Mouse (Mus musculus): ENCODE measurements around the gene Esr1. TPM values are rescaled to one million over a fixed set of nuclear protein-coding genes. Genes with fewer than 3 reads are reported as not detected.
A peak's percentile ranks its signal among the peaks of the same experiment; 100 is the strongest.

Esr1 gene
- polyA plus RNA-seq, 1 experiment from 2014 or later: 0.63 TPM

DNA sequence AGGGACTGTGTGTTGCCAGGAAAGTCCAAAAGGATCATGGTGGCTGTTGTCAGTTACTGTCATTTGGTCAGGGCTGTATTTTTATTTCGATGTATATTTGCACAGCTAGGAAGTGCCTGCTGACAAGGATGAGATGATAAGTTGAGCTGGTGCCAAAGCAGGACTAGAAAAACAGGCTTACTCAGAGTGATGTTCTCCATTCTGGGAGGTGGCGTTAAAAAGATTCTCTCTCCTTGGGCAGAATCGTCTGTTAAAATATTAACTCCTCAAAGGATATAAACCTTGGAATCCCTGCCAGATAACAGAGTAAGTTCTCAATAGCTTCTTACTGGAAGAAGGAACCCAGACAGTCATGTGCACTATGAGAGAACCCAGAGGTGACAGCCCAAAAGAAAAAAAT is 382.4 kb downstream of the Esr1 start:
- Histone ChIP-seq H3K4me2 (ENCODE audit: low read length) (no peak overlapping the region), H3K4me3 (ENCODE audit: low read length) (no peak overlapping the region), H3K9ac (ENCODE audit: low read depth, low read length) (no peak overlapping the region), H3K27me3 (replicated peaks; ENCODE audit: control insufficient read depth, insufficient read depth, low read length) (no peaks in the 10 kb centered on the region), H3K36me3 (ENCODE audit: control insufficient read depth, insufficient read depth, low read length) (no peaks in the 10 kb centered on the region), H3K9me3 (ENCODE audit: control insufficient read depth, low read length) (no peaks in the 10 kb centered on the region), H3K4me1 (ENCODE audit: control insufficient read depth, insufficient read depth, low read depth, low read length) (no peaks in the 10 kb centered on the region), H3K27ac (ENCODE audit: low read depth, low read length) (no peak overlapping the region)
- 80% methylated on average over 3 of the region's 3 CpGs for WGBS
- ATAC-seq: no peak

DNA sequence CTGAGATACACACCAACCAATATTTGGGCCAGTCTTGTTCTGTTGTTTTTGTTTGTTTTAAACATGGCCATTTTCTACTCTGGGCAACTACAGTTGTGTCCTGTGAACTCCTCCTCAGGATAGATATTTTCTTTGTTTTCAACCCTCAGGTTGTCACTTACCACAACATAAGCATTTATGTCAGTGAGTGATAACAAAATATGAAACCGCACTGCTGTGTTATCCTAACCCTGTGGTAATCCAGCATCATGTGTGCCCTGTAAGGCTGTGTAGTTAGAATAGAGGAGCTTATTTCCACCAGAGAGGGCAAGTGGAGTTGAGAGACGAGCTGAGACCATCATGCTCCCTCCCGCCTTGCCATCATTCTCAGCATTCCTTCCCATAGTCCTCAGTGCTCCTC is 385.2 kb downstream of the Esr1 start:
- Histone ChIP-seq H3K4me1 (ENCODE audit: control insufficient read depth, insufficient read depth, low read depth, low read length) (no peaks in the 10 kb centered on the region), H3K9ac (ENCODE audit: low read depth, low read length) (no peak overlapping the region), H3K4me3 (ENCODE audit: low read length) (no peak overlapping the region), H3K27me3 (replicated peaks; ENCODE audit: control insufficient read depth, insufficient read depth, low read length) (no peaks in the 10 kb centered on the region), H3K36me3 (ENCODE audit: control insufficient read depth, insufficient read depth, low read length) (no peaks in the 10 kb centered on the region), H3K4me2 (ENCODE audit: low read length) (no peak overlapping the region), H3K27ac (ENCODE audit: low read depth, low read length) (no peak overlapping the region), H3K9me3 (ENCODE audit: control insufficient read depth, low read length) (no peaks in the 10 kb centered on the region)
- no peak for ATAC-seq
- WGBS: 80% methylated on average over 3 of the region's 3 CpGs

DNA sequence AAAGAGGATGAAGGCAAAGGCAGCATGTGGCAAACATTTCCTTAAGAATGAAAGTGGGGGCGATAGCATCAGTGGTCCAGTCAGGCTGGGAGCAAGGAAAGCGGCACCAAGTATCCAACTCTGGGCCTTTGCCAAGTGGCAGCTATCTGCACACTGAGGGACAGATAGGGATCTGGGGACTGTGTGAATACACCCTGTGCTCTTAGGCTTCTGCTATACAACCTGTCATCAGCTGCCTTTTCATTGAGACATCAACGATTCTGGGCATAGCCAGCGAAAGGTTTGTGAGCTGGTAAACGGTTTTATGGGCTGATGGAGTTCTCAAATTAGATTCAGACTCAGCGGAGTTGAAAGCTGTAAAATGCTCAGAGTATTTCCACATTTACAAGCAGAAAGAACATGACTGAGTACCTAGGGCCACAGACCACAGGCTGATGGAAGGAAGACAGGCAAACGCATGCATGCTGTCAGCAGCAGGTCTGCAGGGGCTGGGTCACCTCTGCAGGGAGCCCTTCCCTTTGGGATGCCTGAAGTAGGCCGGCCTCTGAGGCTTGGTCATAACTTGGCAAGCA is 397.5 kb downstream of the Esr1 start:
- H3K9me3 ChIP-seq (ENCODE audit: control insufficient read depth, low read length): no peaks in the 10 kb centered on the region
- no peak overlapping the region for H3K9ac ChIP-seq (ENCODE audit: low read depth, low read length)
- no peaks in the 10 kb centered on the region for H3K27me3 ChIP-seq (replicated peaks; ENCODE audit: control insufficient read depth, insufficient read depth, low read length)
- H3K36me3 ChIP-seq (ENCODE audit: control insufficient read depth, insufficient read depth, low read length): no peaks in the 10 kb centered on the region
- H3K4me3 ChIP-seq (ENCODE audit: low read length): no peak overlapping the region
- no peak; the same call in 1 of the 2 replicates for ATAC-seq
- no peak overlapping the region for H3K4me2 ChIP-seq (ENCODE audit: low read length)
- H3K4me1 ChIP-seq (ENCODE audit: control insufficient read depth, insufficient read depth, low read depth, low read length): no peaks in the 10 kb centered on the region
- no peak overlapping the region for H3K27ac ChIP-seq (ENCODE audit: low read depth, low read length)
- WGBS: 73% methylated on average over 8 of the region's 8 CpGs

DNA sequence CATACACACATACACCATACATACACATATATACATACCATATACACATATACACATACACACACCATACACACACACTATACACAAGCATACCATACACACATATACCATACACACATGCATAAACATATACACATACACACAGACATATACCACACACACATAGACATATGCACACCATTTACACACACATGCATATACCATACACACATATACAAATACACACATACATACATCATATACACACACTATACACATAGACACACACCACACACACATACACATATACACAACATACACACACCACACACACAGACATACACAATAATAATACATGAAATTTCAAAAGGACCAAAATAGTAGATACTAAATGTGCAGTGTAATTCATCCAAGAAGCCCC is 400.6 kb downstream of the Esr1 start:
- no peaks in the 10 kb centered on the region for H3K27me3 ChIP-seq (replicated peaks; ENCODE audit: control insufficient read depth, insufficient read depth, low read length)
- H3K4me3 ChIP-seq (ENCODE audit: low read length): no peak overlapping the region
- H3K4me1 ChIP-seq (ENCODE audit: control insufficient read depth, insufficient read depth, low read depth, low read length): no peaks in the 10 kb centered on the region
- H3K27ac ChIP-seq (ENCODE audit: low read depth, low read length): no peak overlapping the region
- H3K9me3 ChIP-seq (ENCODE audit: control insufficient read depth, low read length): no peaks in the 10 kb centered on the region
- no peaks in the 10 kb centered on the region for H3K36me3 ChIP-seq (ENCODE audit: control insufficient read depth, insufficient read depth, low read length)
- no peak for ATAC-seq
- H3K9ac ChIP-seq (ENCODE audit: low read depth, low read length): no peak overlapping the region
- no peak overlapping the region for H3K4me2 ChIP-seq (ENCODE audit: low read length)

DNA sequence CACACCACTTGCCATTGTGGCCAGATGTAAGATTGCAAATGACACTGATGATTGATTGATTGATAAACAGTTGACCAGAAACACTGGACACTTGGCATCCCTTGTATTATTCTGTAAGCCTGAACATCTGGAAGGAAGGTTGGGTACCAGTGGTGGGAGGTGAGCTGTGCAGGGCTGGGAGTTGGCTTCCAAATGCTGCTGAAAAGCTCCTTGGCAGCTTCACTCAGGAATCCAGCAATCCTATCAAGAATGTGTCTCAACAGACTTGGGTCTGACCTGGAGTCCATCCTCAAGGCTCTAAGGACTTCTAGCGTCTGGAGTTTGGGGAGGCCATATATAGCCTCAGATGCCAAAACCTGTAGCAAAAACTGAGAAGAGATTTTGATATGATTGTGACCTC is 403.6 kb downstream of the Esr1 start:
- no peaks in the 10 kb centered on the region for H3K9me3 ChIP-seq (ENCODE audit: control insufficient read depth, low read length)
- no peak overlapping the region for H3K4me2 ChIP-seq (ENCODE audit: low read length)
- H3K36me3 ChIP-seq (ENCODE audit: control insufficient read depth, insufficient read depth, low read length): no peaks in the 10 kb centered on the region; the same call in 1 of the 2 replicates
- H3K27ac ChIP-seq (ENCODE audit: low read depth, low read length): no peak overlapping the region
- no peaks in the 10 kb centered on the region for H3K4me1 ChIP-seq (ENCODE audit: control insufficient read depth, insufficient read depth, low read depth, low read length)
- no peaks in the 10 kb centered on the region for H3K27me3 ChIP-seq (replicated peaks; ENCODE audit: control insufficient read depth, insufficient read depth, low read length)
- ATAC-seq: no peak
- H3K9ac ChIP-seq (ENCODE audit: low read depth, low read length): no peak overlapping the region
- 88% methylated on average over 1 of the region's 1 CpGs for WGBS
- H3K4me3 ChIP-seq (ENCODE audit: low read length): no peak overlapping the region

DNA sequence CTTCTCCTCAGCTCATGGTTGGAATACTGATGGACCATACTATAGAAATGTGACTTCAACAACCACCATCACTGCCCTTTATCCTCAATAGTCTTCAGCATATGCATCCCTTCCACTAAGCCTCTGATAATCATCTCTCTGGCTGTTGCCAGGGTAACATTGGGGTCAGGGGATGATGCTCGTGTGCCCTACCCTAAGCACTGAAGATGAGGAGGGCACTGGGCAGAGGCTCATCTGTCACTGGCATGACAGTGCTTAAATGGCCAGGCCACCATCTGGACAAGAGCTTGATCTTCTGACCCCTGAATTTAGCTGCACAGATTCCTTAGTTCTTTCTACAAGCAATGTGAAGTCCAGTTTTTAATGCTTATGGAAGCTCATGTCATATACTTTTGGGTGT is 405.8 kb downstream of the Esr1 start:
- H3K9me3 ChIP-seq (ENCODE audit: control insufficient read depth, low read length): no peaks in the 10 kb centered on the region
- H3K4me1 ChIP-seq (ENCODE audit: control insufficient read depth, insufficient read depth, low read depth, low read length): no peaks in the 10 kb centered on the region
- H3K4me2 ChIP-seq (ENCODE audit: low read length): no peak overlapping the region
- no peak overlapping the region for H3K27ac ChIP-seq (ENCODE audit: low read depth, low read length)
- 0 out of 2 replicates have a peak, but pooled peaks have one; percentile 50 for ATAC-seq
- peaks cover 4% of the 10 kb centered on the region; the same call in 1 of the 2 replicates for H3K36me3 ChIP-seq (ENCODE audit: control insufficient read depth, insufficient read depth, low read length)
- H3K9ac ChIP-seq (ENCODE audit: low read depth, low read length): no peak overlapping the region
- no peaks in the 10 kb centered on the region for H3K27me3 ChIP-seq (replicated peaks; ENCODE audit: control insufficient read depth, insufficient read depth, low read length)
- 41% methylated on average over 1 of the region's 1 CpGs for WGBS
- H3K4me3 ChIP-seq (ENCODE audit: low read length): no peak overlapping the region

DNA sequence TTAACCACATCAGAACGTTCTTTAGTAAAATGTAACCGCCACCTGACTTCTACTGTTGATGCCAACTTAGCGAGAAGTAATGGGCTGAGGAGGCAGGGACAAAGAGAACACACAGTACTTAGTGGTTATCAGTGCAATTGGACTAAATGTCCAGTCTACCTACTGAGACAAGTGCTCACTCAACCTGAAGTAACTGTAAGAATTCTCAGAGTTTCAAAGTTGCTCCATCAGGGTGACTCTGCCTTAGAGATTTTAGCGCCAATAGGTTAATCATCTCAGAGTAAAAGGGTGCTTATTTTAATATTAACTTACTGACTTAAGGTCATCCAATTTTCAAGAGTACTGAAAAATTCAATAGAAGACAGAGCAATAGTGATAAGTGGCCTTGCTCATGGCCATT is 414.5 kb downstream of the Esr1 start:
- Histone ChIP-seq H3K4me1 (ENCODE audit: control insufficient read depth, insufficient read depth, low read depth, low read length) (no peaks in the 10 kb centered on the region), H3K27ac (ENCODE audit: low read depth, low read length) (no peak overlapping the region), H3K4me2 (ENCODE audit: low read length) (no peak overlapping the region), H3K9me3 (ENCODE audit: control insufficient read depth, low read length) (no peaks in the 10 kb centered on the region), H3K9ac (ENCODE audit: low read depth, low read length) (no peak overlapping the region), H3K4me3 (ENCODE audit: low read length) (no peak overlapping the region), H3K36me3 (ENCODE audit: control insufficient read depth, insufficient read depth, low read length) (peaks cover 7% of the 10 kb centered on the region), H3K27me3 (replicated peaks; ENCODE audit: control insufficient read depth, insufficient read depth, low read length) (no peaks in the 10 kb centered on the region)
- no peak for ATAC-seq
- 94% methylated on average over 4 of the region's 4 CpGs for WGBS

DNA sequence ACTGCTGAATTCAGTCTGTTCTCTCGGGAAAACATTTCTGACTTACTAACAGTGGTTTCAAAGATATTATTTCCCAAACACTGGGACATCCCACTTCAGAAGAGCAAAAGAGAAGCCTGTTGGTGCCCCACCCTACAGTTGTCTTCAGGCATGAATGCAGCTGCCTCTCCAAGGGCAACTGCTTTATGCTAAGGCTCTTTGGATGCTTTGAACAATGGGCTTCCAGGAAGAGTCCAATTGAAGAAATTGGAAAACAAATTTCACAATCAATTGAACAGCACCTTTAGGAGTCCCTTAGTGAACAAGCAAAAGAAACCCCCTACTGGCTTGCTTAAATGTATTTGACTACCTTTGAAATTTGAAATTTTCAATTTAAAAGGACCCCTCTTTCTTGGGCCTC is 415.8 kb downstream of the Esr1 start:
- Histone ChIP-seq H3K4me3 (ENCODE audit: low read length) (no peak overlapping the region), H3K9ac (ENCODE audit: low read depth, low read length) (no peak overlapping the region), H3K27me3 (replicated peaks; ENCODE audit: control insufficient read depth, insufficient read depth, low read length) (no peaks in the 10 kb centered on the region), H3K36me3 (ENCODE audit: control insufficient read depth, insufficient read depth, low read length) (peaks cover 3% of the 10 kb centered on the region), H3K9me3 (ENCODE audit: control insufficient read depth, low read length) (no peaks in the 10 kb centered on the region), H3K4me1 (ENCODE audit: control insufficient read depth, insufficient read depth, low read depth, low read length) (no peaks in the 10 kb centered on the region), H3K27ac (ENCODE audit: low read depth, low read length) (no peak overlapping the region), H3K4me2 (ENCODE audit: low read length) (no peak overlapping the region)
- no peak for ATAC-seq
- WGBS: 65% methylated on average over 1 of the region's 1 CpGs

DNA sequence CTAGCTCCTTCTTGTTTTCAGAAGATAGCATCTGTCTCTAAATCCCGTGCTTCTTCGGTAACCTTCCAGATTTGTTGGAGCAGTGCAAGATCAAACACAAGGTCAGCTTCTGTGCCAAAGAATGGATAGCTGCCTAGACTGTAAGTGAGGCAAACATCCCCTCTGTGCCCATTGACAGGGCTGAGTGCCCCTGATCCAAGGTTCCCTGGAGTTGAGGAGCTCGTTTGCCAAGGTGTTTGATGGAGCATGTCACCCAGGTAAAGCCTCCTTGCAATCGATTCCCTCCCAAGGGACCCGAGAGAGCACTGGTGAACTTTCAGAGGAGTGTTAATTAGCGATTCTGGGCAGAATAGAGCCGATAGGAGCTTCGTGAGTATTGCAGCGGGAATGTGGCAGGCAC is 416.9 kb downstream of the Esr1 start:
- WGBS: 84% methylated on average over 9 of the region's 9 CpGs
- no peak overlapping the region for H3K4me3 ChIP-seq (ENCODE audit: low read length)
- H3K27ac ChIP-seq (ENCODE audit: low read depth, low read length): no peak overlapping the region
- no peak for ATAC-seq
- no peaks in the 10 kb centered on the region for H3K9me3 ChIP-seq (ENCODE audit: control insufficient read depth, low read length)
- H3K4me1 ChIP-seq (ENCODE audit: control insufficient read depth, insufficient read depth, low read depth, low read length): no peaks in the 10 kb centered on the region
- peaks cover 6% of the 10 kb centered on the region; the same call in 1 of the 2 replicates for H3K36me3 ChIP-seq (ENCODE audit: control insufficient read depth, insufficient read depth, low read length)
- no peak overlapping the region for H3K9ac ChIP-seq (ENCODE audit: low read depth, low read length)
- H3K27me3 ChIP-seq (replicated peaks; ENCODE audit: control insufficient read depth, insufficient read depth, low read length): no peaks in the 10 kb centered on the region
- no peak overlapping the region for H3K4me2 ChIP-seq (ENCODE audit: low read length)

DNA sequence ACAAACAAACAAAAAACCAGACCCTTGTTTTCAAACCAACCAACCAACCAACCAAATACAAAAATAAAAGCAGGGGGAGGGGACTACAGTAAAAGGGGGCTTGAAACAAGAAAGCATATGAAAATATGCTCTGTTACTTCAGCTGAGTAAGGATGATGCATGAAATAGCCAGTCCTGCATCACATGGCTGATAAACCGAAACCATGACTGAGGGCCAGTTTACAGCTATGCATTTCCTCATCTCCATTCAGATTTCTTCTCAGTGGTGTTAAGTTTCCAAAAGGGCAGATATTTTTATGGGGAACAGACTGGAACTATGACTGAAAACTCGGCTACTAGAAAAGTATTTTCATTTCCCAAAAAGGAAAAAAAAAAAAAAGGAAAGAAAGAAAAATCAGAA is 417.8 kb downstream of the Esr1 start:
- Histone ChIP-seq H3K9ac (ENCODE audit: low read depth, low read length) (no peak overlapping the region), H3K4me1 (ENCODE audit: control insufficient read depth, insufficient read depth, low read depth, low read length) (no peaks in the 10 kb centered on the region), H3K36me3 (ENCODE audit: control insufficient read depth, insufficient read depth, low read length) (peaks cover 8% of the 10 kb centered on the region; the same call in 1 of the 2 replicates), H3K4me3 (ENCODE audit: low read length) (no peak overlapping the region), H3K27me3 (replicated peaks; ENCODE audit: control insufficient read depth, insufficient read depth, low read length) (no peaks in the 10 kb centered on the region), H3K27ac (ENCODE audit: low read depth, low read length) (no peak overlapping the region), H3K9me3 (ENCODE audit: control insufficient read depth, low read length) (no peaks in the 10 kb centered on the region), H3K4me2 (ENCODE audit: low read length) (no peak overlapping the region)
- ATAC-seq: no peak
- 82% methylated on average over 2 of the region's 2 CpGs for WGBS
